23 mouse cellular contexts compared by ENCODE assay signal in the genomic region with DNA sequence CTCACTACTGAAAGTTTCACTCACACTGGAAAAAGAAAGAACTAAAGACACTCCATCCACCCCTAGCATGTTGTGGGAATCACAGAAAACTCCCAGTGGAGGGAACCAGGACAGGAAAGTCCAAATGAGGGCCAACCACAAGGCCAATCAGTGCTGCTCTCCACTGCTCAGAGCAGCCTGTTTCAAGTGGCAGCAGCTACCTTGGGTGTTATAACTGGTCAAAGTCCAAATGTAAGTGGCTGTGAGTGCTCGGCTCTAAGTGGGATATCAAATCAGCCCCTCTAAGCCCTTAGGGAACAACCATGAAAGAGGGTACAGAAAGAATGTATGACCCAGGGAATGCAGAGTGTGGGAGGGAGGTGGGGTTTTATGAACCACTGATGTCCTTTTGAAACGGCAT. TPM values are rescaled to one million over a fixed set of nuclear protein-coding genes. Genes with fewer than 3 reads are reported as not detected.
DNase-seq lines count a peak whose midpoint lies in the region; ATAC-seq and TF ChIP-seq lines count a peak whose summit lies in the region.
"Had no signal": no experiment of that assay in that cellular context is flagged by ENCODE, and none has a peak within 500 bp of the region (broad histone marks: within the 10 kb centered on the region; RNA-seq: fewer than 3 reads in every experiment).

No protein-coding gene starts in this region.

- H3K27me3 ChIP-seq in heart, embryonic 10.5 days (ENCODE audit: insufficient read depth, poor library complexity, severe bottlenecking) = no peaks in the 10 kb centered on the region
- 0 out of 2 replicates have a peak, but pooled peaks cover 4% of the 10 kb centered on the region for H3K27me3 ChIP-seq in heart, embryonic 16.5 days (ENCODE audit: control insufficient read depth, insufficient read depth, low read length)
- H3K27me3 ChIP-seq in heart, postnatal 0 days (ENCODE audit: control insufficient read depth, insufficient read depth, low read length) = 0 out of 2 replicates have a peak, but pooled peaks cover 5% of the 10 kb centered on the region
- H3K27me3 ChIP-seq in heart, embryonic 12.5 days (replicated peaks) = no peaks in the 10 kb centered on the region
- H3K27me3 ChIP-seq: CH12.LX, Patski had no signal

- H3K9ac ChIP-seq in heart, embryonic 16.5 days (ENCODE audit: low read length) = no peak overlapping the region
- H3K9ac ChIP-seq in heart, postnatal 0 days (replicated peaks; ENCODE audit: low read depth, low read length) = no peak overlapping the region
- H3K9ac ChIP-seq in heart, embryonic 12.5 days = no peak overlapping the region

- 75% methylated on average over 2 of the region's 2 CpGs for whole genome bisulfite sequencing in heart, embryonic 10.5 days
- 50% methylated on average over 2 of the region's 2 CpGs for WGBS in heart, embryonic 16.5 days
- WGBS in heart, postnatal 0 days = 40% methylated on average over 2 of the region's 2 CpGs
- WGBS in heart, embryonic 12.5 days = 70% methylated on average over 2 of the region's 2 CpGs

- peak; percentile 52; the same call in 1 of the 2 replicates for ATAC-seq in heart, embryonic 16.5 days (replicated peaks; ENCODE audit: extremely low read depth, insufficient read depth, low FRiP score)
- no peak for ATAC-seq in heart, postnatal 0 days (ENCODE audit: insufficient read depth, low read depth)
- ATAC-seq in heart, embryonic 12.5 days (ENCODE audit: insufficient number of reproducible peaks, low FRiP score) = no peak
- ATAC-seq: activated CD4-positive, CD25-positive, alpha-beta regulatory T cell, adult 4 months; CD4-positive, CD25-positive, alpha-beta regulatory T cell, adult 4 months; Patski had no signal

- no peak overlapping the region for H3K27ac ChIP-seq in heart, embryonic 10.5 days
- no peak overlapping the region for H3K27ac ChIP-seq in heart, embryonic 16.5 days (ENCODE audit: low read length)
- H3K27ac ChIP-seq in heart, postnatal 0 days (ENCODE audit: low read depth) = no peak overlapping the region
- no peak overlapping the region for H3K27ac ChIP-seq in heart, embryonic 12.5 days (ENCODE audit: poor library complexity, severe bottlenecking)

- H3K36me3 ChIP-seq in heart, embryonic 10.5 days = no peaks in the 10 kb centered on the region
- no peaks in the 10 kb centered on the region for H3K36me3 ChIP-seq in heart, embryonic 16.5 days (ENCODE audit: control insufficient read depth, insufficient read depth)
- no peaks in the 10 kb centered on the region for H3K36me3 ChIP-seq in heart, postnatal 0 days (replicated peaks; ENCODE audit: control insufficient read depth, insufficient read depth, low read length)
- H3K36me3 ChIP-seq in heart, embryonic 12.5 days = no peaks in the 10 kb centered on the region
- H3K36me3 ChIP-seq: G1E had no signal

- H3K4me2 ChIP-seq in heart, embryonic 16.5 days (ENCODE audit: low read depth, low read length) = no peak overlapping the region
- H3K4me2 ChIP-seq in heart, postnatal 0 days (ENCODE audit: low read depth, low read length) = no peak overlapping the region
- no peak overlapping the region for H3K4me2 ChIP-seq in heart, embryonic 12.5 days

- no peaks in the 10 kb centered on the region for H3K4me1 ChIP-seq in heart, embryonic 10.5 days
- no peaks in the 10 kb centered on the region for H3K4me1 ChIP-seq in heart, embryonic 16.5 days (ENCODE audit: control insufficient read depth, insufficient read depth, low read length)
- no peaks in the 10 kb centered on the region for H3K4me1 ChIP-seq in heart, postnatal 0 days (ENCODE audit: control insufficient read depth, insufficient read depth)
- no peaks in the 10 kb centered on the region for H3K4me1 ChIP-seq in heart, embryonic 12.5 days (replicated peaks)

- TF ChIP-seq EP300 in heart, postnatal 0 days (IDR thresholded peaks at IDR 0.05; ENCODE audit: low read depth) = no peak

- no peaks in the 10 kb centered on the region for H3K9me3 ChIP-seq in heart, embryonic 10.5 days
- no peaks in the 10 kb centered on the region for H3K9me3 ChIP-seq in heart, embryonic 16.5 days (replicated peaks; ENCODE audit: control insufficient read depth, low read length)
- no peaks in the 10 kb centered on the region for H3K9me3 ChIP-seq in heart, postnatal 0 days (replicated peaks; ENCODE audit: control insufficient read depth, low read length)
- H3K9me3 ChIP-seq in heart, embryonic 12.5 days (replicated peaks) = no peaks in the 10 kb centered on the region

- no peak for TF ChIP-seq CTCF in heart, postnatal 0 days (IDR thresholded peaks at IDR 0.05; ENCODE audit: low read depth)

- H3K4me3 ChIP-seq in heart, embryonic 10.5 days = no peak overlapping the region
- H3K4me3 ChIP-seq in heart, embryonic 16.5 days (ENCODE audit: low read length) = no peak overlapping the region
- no peak overlapping the region for H3K4me3 ChIP-seq in heart, postnatal 0 days (ENCODE audit: low read depth, low read length)
- H3K4me3 ChIP-seq in heart, embryonic 12.5 days = no peak overlapping the region

- DNase-seq in heart, adult 11 months = peak; percentile 82
- no peak for DNase-seq in heart, embryonic 10.5 days (ENCODE audit: low spot score)
- DNase-seq in heart, adult 18-20 months = no peak
- DNase-seq in heart, postnatal 0 days (ENCODE audit: low spot score) = peak; percentile 20
- DNase-seq: adrenal gland, adult 2 months; adrenal gland, adult 8-10 months; adrenal gland, postnatal 10 days; adrenal gland, postnatal 14 days; adrenal gland, postnatal 25 days; adrenal gland, postnatal 36 days; B cell, adult 2 months; cerebellum, adult 11 months; cerebellum, adult 11-12 months; cerebellum, adult 18-20 months had no signal

RNA-seq across cellular contexts. Expression of a gene that starts 56.5 kb away (rescaled TPM):
- polyA plus RNA-seq in heart, embryonic 10.5 days (2016; fragmentation: Nextera tagmentation; extraction: Ambion mirVana) = 0.38 TPM in 1 of 2 replicates, not detected in the other
- polyA plus RNA-seq in heart, embryonic 16.5 days (2015; fragmentation: Nextera tagmentation; extraction: Ambion mirVana) = 0.09 and 0.11 TPM in 2 replicates
- not detected for total RNA-seq in heart, adult 18-20 months (2021)
- 0.57 TPM in 1 of 2 replicates, not detected in the other for total RNA-seq in heart, postnatal 0 days (2014; rRNA removed; ENCODE audit: low replicate concordance)
- 0.05 and 0.10 TPM in 2 replicates for polyA plus RNA-seq in heart, postnatal 0 days (2015; fragmentation: Nextera tagmentation; extraction: Ambion mirVana)
- polyA plus RNA-seq in heart, embryonic 12.5 days (2016; fragmentation: Nextera tagmentation; extraction: Ambion mirVana) = 0.14 and 0.17 TPM in 2 replicates
- total RNA-seq: CH12.LX, MEL had no signal
- polyA plus RNA-seq: C2C12; CD4-positive, CD25-positive, alpha-beta regulatory T cell, adult 4 months; G1E had no signal

Comparison
In these comparisons a context has a peak if more than half of its experiments do, and no peak if none do; other contexts are left out.
1. DNase-seq: peak in heart, adult 11 months (single experiment) and heart, postnatal 0 days (single experiment); none in heart, embryonic 10.5 days (single experiment) and heart, adult 18-20 months (0 of 2).